ENCODE assay signal across 12 mouse cellular contexts in the genomic region with DNA sequence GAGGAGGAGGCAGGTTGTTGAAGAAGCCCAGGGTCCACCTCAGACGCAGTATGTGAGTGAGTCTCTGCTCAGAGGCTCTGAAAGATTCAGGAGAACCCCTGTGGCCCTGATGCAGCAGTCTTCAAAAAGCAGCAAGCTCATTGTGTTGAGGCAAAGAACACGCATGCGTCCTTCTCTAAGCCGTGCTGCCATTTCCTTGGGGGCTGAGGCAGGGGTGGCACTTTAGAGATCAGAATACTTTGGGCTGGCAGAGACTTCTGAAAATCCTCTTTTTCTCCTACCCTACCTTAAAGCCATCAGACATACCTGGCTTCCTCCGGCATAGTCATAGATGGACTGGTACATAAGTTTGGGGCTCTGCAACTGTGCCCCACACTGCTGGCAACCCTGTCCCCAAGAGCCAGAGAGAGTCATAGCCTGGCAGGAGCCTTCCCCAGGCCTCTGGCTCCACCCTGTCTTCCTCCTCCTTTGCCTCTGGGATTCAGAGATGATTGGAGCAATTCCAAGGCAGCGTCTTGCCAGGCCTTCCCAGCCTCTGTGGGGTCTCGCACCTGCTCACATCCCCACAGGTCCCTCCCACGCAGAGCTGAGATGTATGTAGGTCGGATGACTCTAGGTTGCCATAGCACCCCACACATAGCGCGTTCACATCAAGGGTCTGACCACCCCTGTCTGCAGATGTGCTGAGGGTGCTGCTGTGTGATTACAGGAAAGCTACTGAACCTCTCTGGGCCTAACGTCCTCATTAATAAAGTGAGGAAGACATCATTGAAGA. TPM values are rescaled to one million over a fixed set of nuclear protein-coding genes. Genes with fewer than 3 reads are reported as not detected.
A peak's percentile ranks its signal among the peaks of the same experiment; 100 is the strongest.
DNase-seq lines count a peak whose midpoint lies in the region; ATAC-seq and TF ChIP-seq lines count a peak whose summit lies in the region.
"Had no signal": no experiment of that assay in that cellular context is flagged by ENCODE, and none has a peak within 500 bp of the region (broad histone marks: within the 10 kb centered on the region; RNA-seq: fewer than 3 reads in every experiment).

No protein-coding gene starts in this region.

- no peak overlapping the region for H3K9ac ChIP-seq in forebrain, embryonic 14.5 days (ENCODE audit: low read length)
- H3K9ac ChIP-seq in forebrain, embryonic 12.5 days, result no peak overlapping the region
- H3K9ac ChIP-seq in lung, postnatal 0 days (replicated peaks; ENCODE audit: low read depth), result no peak overlapping the region
- H3K9ac ChIP-seq: intestine, embryonic 15.5 days; liver, postnatal 0 days had no signal

- H3K4me3 ChIP-seq in forebrain, embryonic 14.5 days (ENCODE audit: low read depth, low read length), result no peak overlapping the region
- no peak overlapping the region for H3K4me3 ChIP-seq in forebrain, embryonic 12.5 days (replicated peaks)
- H3K4me3 ChIP-seq in lung, postnatal 0 days (ENCODE audit: low read depth, low read length), result no peak overlapping the region
- H3K4me3 ChIP-seq in lung, adult 2 months (replicated peaks; ENCODE audit: extremely low read depth, low read depth, low read length), result no peak overlapping the region
- H3K4me3 ChIP-seq: intestine, embryonic 15.5 days had no signal

- ATAC-seq in forebrain, embryonic 14.5 days, result no peak
- ATAC-seq in forebrain, embryonic 12.5 days (ENCODE audit: low FRiP score), result no peak
- ATAC-seq in lung, postnatal 0 days, result no peak
- ATAC-seq: forebrain, embryonic 16.5 days; intestine, embryonic 15.5 days; liver, postnatal 0 days had no signal

- TF ChIP-seq EP300 in lung, postnatal 0 days (IDR thresholded peaks at IDR 0.05), result no peak

- no peaks in the 10 kb centered on the region for H3K27me3 ChIP-seq in forebrain, embryonic 14.5 days (replicated peaks; ENCODE audit: control insufficient read depth, insufficient read depth, low read length)
- H3K27me3 ChIP-seq in forebrain, embryonic 12.5 days, result no peaks in the 10 kb centered on the region
- H3K27me3 ChIP-seq in lung, postnatal 0 days (replicated peaks; ENCODE audit: insufficient read depth, low read length), result no peaks in the 10 kb centered on the region
- H3K27me3 ChIP-seq: intestine, embryonic 15.5 days had no signal

- H3K4me1 ChIP-seq in forebrain, embryonic 14.5 days (ENCODE audit: control insufficient read depth, insufficient read depth, low read length), result peaks cover 4% of the 10 kb centered on the region; the same call in 1 of the 2 replicates
- H3K4me1 ChIP-seq in forebrain, embryonic 12.5 days, result peaks cover 23% of the 10 kb centered on the region
- peaks cover 24% of the 10 kb centered on the region for H3K4me1 ChIP-seq in lung, postnatal 0 days (ENCODE audit: insufficient read depth, low read depth, low read length)
- peaks cover 29% of the 10 kb centered on the region for H3K4me1 ChIP-seq in lung, adult 2 months (ENCODE audit: control insufficient read depth, insufficient read depth, low read length)
- H3K4me1 ChIP-seq: intestine, embryonic 15.5 days had no signal

- H3K4me2 ChIP-seq in forebrain, embryonic 14.5 days (ENCODE audit: low read length), result no peak overlapping the region
- H3K4me2 ChIP-seq in forebrain, embryonic 12.5 days, result no peak overlapping the region
- no peak overlapping the region for H3K4me2 ChIP-seq in lung, postnatal 0 days (replicated peaks; ENCODE audit: low read depth, low read length)
- H3K4me2 ChIP-seq: intestine, embryonic 15.5 days had no signal

- 67% methylated on average over 12 of the region's 12 CpGs for WGBS in forebrain, embryonic 14.5 days
- 80% methylated on average over 12 of the region's 12 CpGs for WGBS in forebrain, embryonic 12.5 days
- WGBS in lung, postnatal 0 days, result 77% methylated on average over 12 of the region's 12 CpGs
- WGBS in lung, adult 2 months, result 67% methylated on average over 12 of the region's 12 CpGs

- peak; percentile 36 for DNase-seq in forebrain, embryonic 14.5 days (ENCODE audit: low spot score)
- DNase-seq in lung, postnatal 0 days (ENCODE audit: low spot score), result no peak
- no peak for DNase-seq in lung, adult 2 months
- peak; percentile 79 for DNase-seq in brain, adult 2 months (ENCODE audit: low read depth, low spot score)
- peak; percentile 88 for DNase-seq in thymus, postnatal 0 days (ENCODE audit: low spot score)
- DNase-seq in adrenal gland, adult (ENCODE audit: inconsistent age in 2 of 2, low spot score in 1 of 2), result no peak
- DNase-seq in spleen, adult 18-20 months, result no peak
- DNase-seq: embryo, embryonic 11 days; liver, postnatal 0 days had no signal

- TF ChIP-seq CTCF in lung, postnatal 0 days (IDR thresholded peaks at IDR 0.05), result no peak
- TF ChIP-seq CTCF in lung, adult 2 months (IDR thresholded peaks at IDR 0.05; ENCODE audit: insufficient read depth, low read length), result no peak

- no peaks in the 10 kb centered on the region for H3K36me3 ChIP-seq in forebrain, embryonic 14.5 days (ENCODE audit: control insufficient read depth, insufficient read depth, low read length)
- H3K36me3 ChIP-seq in forebrain, embryonic 12.5 days (replicated peaks), result no peaks in the 10 kb centered on the region
- no peaks in the 10 kb centered on the region for H3K36me3 ChIP-seq in lung, postnatal 0 days (ENCODE audit: insufficient read depth, low read length)
- H3K36me3 ChIP-seq: intestine, embryonic 15.5 days had no signal

- H3K27ac ChIP-seq in forebrain, embryonic 14.5 days (ENCODE audit: low read depth, low read length), result no peak overlapping the region
- H3K27ac ChIP-seq in forebrain, embryonic 12.5 days, result no peak overlapping the region
- peak overlapping the region; percentile 68 for H3K27ac ChIP-seq in lung, postnatal 0 days (ENCODE audit: low read length)
- H3K27ac ChIP-seq: intestine, embryonic 15.5 days had no signal

- TF ChIP-seq POLR2A in lung, adult 2 months (IDR thresholded peaks at IDR 0.05; ENCODE audit: borderline replicate concordance, extremely low read depth, low read depth, low read length), result no peak

- H3K9me3 ChIP-seq in forebrain, embryonic 14.5 days (replicated peaks; ENCODE audit: control insufficient read depth, low read length), result no peaks in the 10 kb centered on the region
- no peaks in the 10 kb centered on the region for H3K9me3 ChIP-seq in forebrain, embryonic 12.5 days
- H3K9me3 ChIP-seq in lung, postnatal 0 days (ENCODE audit: low read length), result no peaks in the 10 kb centered on the region
- H3K9me3 ChIP-seq: intestine, embryonic 15.5 days had no signal

RNA-seq across cellular contexts. Expression of a gene that starts 4.8 kb away (rescaled TPM):
- polyA plus RNA-seq in forebrain, embryonic 14.5 days (2014; fragmentation: Nextera tagmentation; extraction: Ambion mirVana), result 0.11 and 0.49 TPM in 2 replicates
- polyA plus RNA-seq in forebrain, embryonic 12.5 days (2016; fragmentation: Nextera tagmentation; extraction: Ambion mirVana), result 0.63 and 2.0 TPM in 2 replicates
- not detected in 2 replicates for polyA plus RNA-seq in lung, postnatal 0 days (2015; fragmentation: Nextera tagmentation; extraction: Ambion mirVana)
- 0.22 and 0.41 TPM in 2 replicates for polyA plus RNA-seq in lung, adult 2 months (2012; rRNA removed)
- polyA plus RNA-seq in thymus, postnatal 0 days (2015; fragmentation: Nextera tagmentation; extraction: Ambion mirVana), result 1.5 and 1.8 TPM in 2 replicates
- polyA plus RNA-seq: intestine, embryonic 15.5 days; liver, postnatal 0 days had no signal

Comparison
In these comparisons a context has a peak if more than half of its experiments do, and no peak if none do; other contexts are left out.
1. DNase-seq: peak in forebrain, embryonic 14.5 days (single experiment), brain, adult 2 months (single experiment) and thymus, postnatal 0 days (single experiment); none in lung, postnatal 0 days (single experiment), lung, adult 2 months (single experiment), adrenal gland, adult (0 of 2) and spleen, adult 18-20 months (0 of 2).